Mouse (Mus musculus): ENCODE measurements around the gene Entpd2. TPM values are rescaled to one million over a fixed set of nuclear protein-coding genes. Genes with fewer than 3 reads are reported as not detected.
"Not testable (repeated sequence)": the region's sequence is repeated elsewhere in the genome, so short reads cannot be mapped to it uniquely, and the experiment has no call there.

Gene Entpd2
- total RNA-seq, 4 experiments from 2014 or later: 14.6 to 20.7 (median 16.8) TPM

GRCm38 (mm10) chr2:25394281-25395221, 1.1 kb upstream of the Entpd2 start:
- peak; percentile 61 to 69 for DNase-seq (ENCODE audit: low spot score in 2 of 2)

GRCm38 (mm10) chr2:25396597-25396983, 916 bp downstream of the Entpd2 start:
- DNase-seq (ENCODE audit: low spot score in 2 of 2): no peak

GRCm38 (mm10) chr2:25397010-25397409, 1.3 kb downstream of the Entpd2 start:
- no peak for DNase-seq (ENCODE audit: low spot score in 2 of 2)

DNA sequence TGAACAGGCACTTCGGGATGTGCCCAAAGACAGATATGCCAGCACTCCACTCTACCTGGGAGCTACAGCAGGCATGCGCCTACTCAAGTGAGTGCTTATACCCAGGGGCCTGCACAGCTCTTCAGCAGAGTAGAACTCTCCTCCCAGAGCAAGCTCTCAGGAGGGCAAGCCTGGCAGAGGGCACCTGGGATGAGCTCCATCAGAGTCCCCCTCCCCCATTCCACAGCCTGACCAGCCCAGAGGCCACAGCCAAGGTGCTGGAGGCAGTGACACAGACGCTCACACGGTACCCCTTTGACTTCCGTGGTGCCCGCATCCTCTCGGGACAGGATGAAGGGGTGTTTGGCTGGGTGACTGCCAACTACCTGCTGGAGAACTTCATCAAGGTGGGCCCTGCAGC, 2.4 kb downstream of the Entpd2 start:
- DNase-seq (ENCODE audit: low spot score in 2 of 2): no peak

DNA sequence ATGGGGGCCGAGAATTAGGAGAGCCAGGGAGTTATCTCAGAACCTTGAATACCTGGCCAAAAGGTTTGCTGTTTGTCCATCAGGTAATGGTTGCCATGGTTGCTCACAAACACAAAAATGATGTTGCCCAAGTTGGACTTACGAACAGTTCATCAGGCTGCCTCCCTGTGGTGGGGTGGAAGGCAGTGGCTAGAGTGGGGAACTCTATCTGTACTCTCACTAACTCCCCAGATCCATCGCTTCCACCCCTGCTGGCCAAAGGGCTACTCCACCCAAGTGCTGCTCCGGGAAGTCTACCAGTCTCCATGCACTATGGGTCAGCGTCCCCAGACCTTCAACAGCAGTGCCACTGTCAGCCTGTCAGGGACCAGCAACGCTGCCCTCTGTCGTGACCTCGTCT, 3.4 kb downstream of the Entpd2 start, which contains the start of gene Npdc1:
Npdc1 (plus strand) TSS at position 301 of the 400 bp plus-strand sequence.
- DNase-seq (ENCODE audit: low spot score in 2 of 2): no peak

GRCm38 (mm10) chr2:25400291-25400690, 4.6 kb downstream of the Entpd2 start:
- DNase-seq (ENCODE audit: low spot score in 2 of 2): no peak

DNA sequence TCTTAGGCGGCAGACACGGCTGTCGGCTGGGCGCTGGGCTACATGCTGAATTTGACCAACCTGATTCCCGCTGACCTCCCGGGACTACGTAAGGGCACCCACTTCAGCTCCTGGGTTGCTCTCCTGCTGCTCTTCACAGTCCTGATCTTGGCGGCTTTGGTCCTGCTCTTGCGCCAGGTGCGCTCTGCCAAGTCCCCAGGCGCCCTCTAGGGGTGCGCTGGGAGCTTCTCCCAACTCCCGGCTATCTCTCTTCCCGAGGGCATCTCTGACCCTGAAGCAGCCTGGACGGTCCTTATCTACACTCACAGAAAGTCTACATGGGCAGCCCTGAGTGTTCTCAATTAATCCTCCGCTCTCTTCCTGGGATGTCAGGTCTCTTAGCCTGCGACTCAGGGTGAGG, 5.1 kb downstream of the Entpd2 start:
- DNase-seq (ENCODE audit: low spot score in 2 of 2): peak in 1 of 2 experiments; percentile 59

GRCm38 (mm10) chr2:25402377-25402971, 6.8 kb downstream of the Entpd2 start:
- peak; percentile 57 to 75 for DNase-seq (ENCODE audit: low spot score in 2 of 2)

DNA sequence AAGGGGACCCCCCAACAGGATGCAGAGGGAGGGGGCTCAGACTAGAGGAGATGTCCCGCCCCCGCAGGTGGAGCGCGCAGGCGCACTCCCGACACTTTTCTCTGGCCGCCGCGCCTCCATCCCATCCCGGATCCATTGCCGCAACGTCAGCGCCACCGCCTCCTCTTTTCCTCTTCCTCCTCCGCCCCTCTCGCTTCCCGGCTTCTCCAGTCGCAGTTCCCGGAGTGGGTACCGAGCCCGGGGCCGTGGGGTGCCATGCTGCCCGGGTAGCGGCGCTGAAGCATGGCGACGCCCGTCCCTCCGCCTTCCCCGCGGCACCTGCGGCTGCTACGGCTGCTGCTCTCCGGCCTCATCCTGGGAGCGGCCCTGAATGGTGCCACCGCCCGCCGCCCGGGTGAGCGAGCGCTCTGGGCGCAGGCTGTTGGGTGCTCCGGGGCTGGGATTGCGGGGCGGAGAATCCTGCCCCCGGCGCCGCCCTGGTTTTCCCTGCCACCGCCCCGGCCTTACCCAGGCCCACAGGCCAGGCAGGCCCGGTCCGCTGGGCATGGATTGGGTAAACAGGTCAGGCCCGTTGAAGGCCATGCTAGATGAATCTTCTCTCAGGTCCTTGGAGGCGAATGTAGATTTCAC, 7.4 kb downstream of the Entpd2 start:
- peak; percentile 88 to 91 for DNase-seq (ENCODE audit: low spot score in 2 of 2)

- no peak for DNase-seq (ENCODE audit: low spot score in 2 of 2)
Observed at GRCm38 (mm10) chr2:25403994-25404393, 8.3 kb downstream of the Entpd2 start.

DNA sequence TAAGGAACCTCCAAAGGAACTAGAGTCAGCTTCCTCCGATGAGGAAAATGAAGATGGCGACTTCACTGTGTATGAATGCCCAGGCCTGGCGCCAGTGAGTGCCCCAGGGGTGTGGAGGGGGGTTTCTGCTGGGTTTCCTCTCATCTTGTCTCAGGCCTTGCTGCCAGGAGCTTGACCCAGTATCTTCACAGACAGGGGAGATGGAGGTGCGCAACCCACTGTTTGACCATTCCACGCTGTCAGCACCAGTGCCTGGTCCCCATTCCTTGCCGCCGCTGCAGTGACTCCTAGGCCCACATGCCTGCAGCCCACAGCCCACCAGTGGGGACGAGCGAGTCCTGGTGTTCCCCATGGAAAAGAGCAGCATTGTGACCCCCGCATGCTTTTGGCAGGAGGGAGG, 13.2 kb downstream of the Entpd2 start:
- no peak for DNase-seq (ENCODE audit: low spot score in 2 of 2)

GRCm38 (mm10) chr2:25413436-25413835, 17.8 kb downstream of the Entpd2 start:
- not testable (repeated sequence) for DNase-seq (ENCODE audit: low spot score in 2 of 2)

DNA sequence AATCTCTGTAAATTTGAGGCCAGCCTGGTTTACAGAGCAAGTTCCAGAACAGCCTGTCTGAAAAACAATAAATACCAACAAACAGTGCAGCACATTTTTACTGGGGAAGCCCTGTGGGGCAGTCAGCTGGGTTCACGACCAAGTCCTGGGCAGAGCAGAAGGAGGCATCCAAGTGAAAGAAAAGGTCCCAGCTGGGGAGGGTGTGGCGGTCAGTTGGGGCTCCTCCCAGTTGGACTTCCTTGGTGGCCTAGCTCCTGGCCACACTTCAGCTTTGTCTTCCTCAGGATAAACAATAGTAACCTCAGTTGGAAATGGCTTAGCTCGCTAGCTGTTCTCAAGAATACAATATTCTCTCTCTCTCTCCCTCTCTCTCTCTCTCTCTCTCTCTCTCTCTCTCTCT, 21.8 kb downstream of the Entpd2 start:
- no peak for DNase-seq (ENCODE audit: low spot score in 2 of 2)

GRCm38 (mm10) chr2:25421896-25422295, 26.2 kb downstream of the Entpd2 start:
- DNase-seq (ENCODE audit: low spot score in 2 of 2): no peak

- DNase-seq (ENCODE audit: low spot score in 2 of 2): no peak
Observed at GRCm38 (mm10) chr2:25422587-25423410, 27.1 kb downstream of the Entpd2 start, which contains the start of gene Fut7. TSS of gene Fut7 (plus strand) at chr2:25423267.

GRCm38 (mm10) chr2:25423626-25424025, 28.0 kb downstream of the Entpd2 start:
- no peak for DNase-seq (ENCODE audit: low spot score in 2 of 2)

DNA sequence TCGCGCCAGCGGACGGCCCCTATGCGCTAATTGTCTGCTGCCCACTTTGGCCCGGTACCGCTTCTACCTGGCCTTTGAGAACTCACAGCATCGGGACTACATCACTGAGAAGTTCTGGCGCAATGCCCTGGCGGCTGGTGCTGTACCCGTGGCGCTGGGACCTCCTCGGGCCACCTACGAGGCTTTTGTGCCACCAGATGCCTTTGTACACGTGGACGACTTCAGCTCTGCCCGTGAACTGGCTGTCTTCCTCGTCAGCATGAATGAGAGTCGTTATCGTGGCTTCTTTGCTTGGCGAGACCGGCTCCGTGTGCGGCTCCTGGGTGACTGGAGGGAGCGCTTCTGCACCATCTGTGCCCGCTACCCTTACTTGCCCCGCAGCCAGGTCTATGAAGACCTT, 29.8 kb downstream of the Entpd2 start:
- DNase-seq (ENCODE audit: low spot score in 2 of 2): no peak

DNA sequence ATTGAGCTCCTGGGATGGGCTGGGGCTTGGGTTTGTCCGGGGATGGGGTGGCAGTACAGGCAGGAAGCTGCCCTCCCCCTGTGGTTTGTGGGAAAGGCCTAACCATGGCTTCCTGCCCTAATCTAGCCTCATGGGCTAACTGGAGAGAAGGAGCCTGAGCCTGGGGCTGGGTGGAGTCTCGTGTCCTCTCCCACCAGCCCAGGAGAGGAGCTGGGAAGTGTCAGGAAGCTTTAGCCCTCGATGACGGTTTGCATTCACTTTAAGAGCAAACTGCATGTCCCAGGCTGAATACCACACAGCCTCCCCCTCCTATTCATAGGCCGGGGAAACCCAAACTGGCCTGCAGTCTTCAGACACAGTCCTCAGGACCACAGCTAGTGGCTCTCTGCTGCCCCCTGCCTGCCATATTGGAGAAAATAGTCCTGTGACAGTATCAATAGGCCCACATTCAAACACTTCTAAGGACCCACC, 31.1 kb downstream of the Entpd2 start:
- DNase-seq (ENCODE audit: low spot score in 2 of 2): peak in 1 of 2 experiments; percentile 80

GRCm38 (mm10) chr2:25427256-25427655, 31.6 kb downstream of the Entpd2 start:
- no peak for DNase-seq (ENCODE audit: low spot score in 2 of 2)

DNA sequence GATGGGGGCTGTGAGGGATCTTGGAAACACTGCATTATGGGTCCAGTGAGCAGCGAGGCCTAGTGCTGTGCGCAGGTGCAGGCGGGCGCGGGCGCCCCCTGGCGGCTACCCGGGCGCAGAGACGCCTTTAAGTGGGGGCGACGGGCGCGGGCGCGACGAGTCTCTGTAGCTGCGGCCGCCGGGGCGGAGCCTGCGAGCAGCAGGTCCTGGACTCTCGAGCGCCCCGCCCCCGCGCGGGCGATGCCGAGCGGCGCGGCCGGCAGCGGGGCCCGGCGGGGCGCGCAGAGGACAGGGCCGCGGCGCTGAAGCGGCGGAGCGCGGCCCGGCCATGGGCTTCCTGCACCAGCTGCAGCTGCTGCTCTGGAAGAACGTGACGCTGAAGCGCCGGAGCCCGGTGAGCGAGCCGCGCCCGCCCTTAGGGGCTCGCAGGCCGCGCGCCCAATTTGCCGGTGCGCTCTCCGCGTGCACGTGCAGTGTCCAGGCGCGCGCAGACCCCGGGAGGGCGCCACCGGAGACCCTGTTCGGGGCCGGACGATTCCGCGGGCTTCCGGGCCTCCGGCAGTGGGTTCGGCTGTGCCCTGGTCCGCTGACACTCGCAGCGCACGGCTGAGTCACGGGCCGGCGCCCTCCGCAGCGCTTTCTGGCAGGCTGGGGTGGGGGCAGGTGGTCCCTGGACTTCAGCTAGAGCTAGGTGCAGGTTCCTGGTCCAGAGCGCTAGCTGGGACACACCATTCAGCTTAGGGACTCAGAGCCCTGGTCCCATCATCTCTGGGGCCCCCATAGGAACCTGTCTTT, 33.0 kb downstream of the Entpd2 start, which contains the start of gene Abca2:
Abca2 (plus strand) TSS at position 262 of the 795 bp plus-strand sequence.
- DNase-seq (ENCODE audit: low spot score in 2 of 2): peak; percentile 92 to 98
